Mouse (Mus musculus): Measurements from ENCODE around the gene 4931422A03Rik.
A peak's percentile ranks its signal among the peaks of the same experiment; 100 is the strongest.

4931422A03Rik gene

GRCm38 (mm10) chr2:103937670-103938069, 90.5 kb downstream of the 4931422A03Rik start:
- no peak for DNase-seq (ENCODE audit: low read depth, low spot score)

GRCm38 (mm10) chr2:103936666-103937065, 91.5 kb downstream of the 4931422A03Rik start:
- no peak for DNase-seq (ENCODE audit: low read depth, low spot score)

- no peak for DNase-seq (ENCODE audit: low read depth, low spot score)
Observed at GRCm38 (mm10) chr2:103935691-103936435, 92.3 kb downstream of the 4931422A03Rik start.

GRCm38 (mm10) chr2:103934670-103935069, 93.5 kb downstream of the 4931422A03Rik start:
- no peak for DNase-seq (ENCODE audit: low read depth, low spot score)

GRCm38 (mm10) chr2:103934270-103934669, 93.9 kb downstream of the 4931422A03Rik start:
- no peak for DNase-seq (ENCODE audit: low read depth, low spot score)

- no peak for DNase-seq (ENCODE audit: low read depth, low spot score)
Observed at GRCm38 (mm10) chr2:103932480-103932879, 95.7 kb downstream of the 4931422A03Rik start.

- DNase-seq (ENCODE audit: low read depth, low spot score): no peak
Observed at GRCm38 (mm10) chr2:103932025-103932424, 96.1 kb downstream of the 4931422A03Rik start.

GRCm38 (mm10) chr2:103931511-103931911, 96.7 kb downstream of the 4931422A03Rik start:
- DNase-seq (ENCODE audit: low read depth, low spot score): no peak

GRCm38 (mm10) chr2:103930306-103931019, 97.7 kb downstream of the 4931422A03Rik start:
- peak; percentile 37 for DNase-seq (ENCODE audit: low read depth, low spot score)

GRCm38 (mm10) chr2:103927610-103928145, 100.5 kb downstream of the 4931422A03Rik start:
- DNase-seq (ENCODE audit: low read depth, low spot score): peak; percentile 6

- DNase-seq (ENCODE audit: low read depth, low spot score): no peak
Observed at GRCm38 (mm10) chr2:103926586-103927113, 101.5 kb downstream of the 4931422A03Rik start.

GRCm38 (mm10) chr2:103919488-103919887, 108.7 kb downstream of the 4931422A03Rik start:
- DNase-seq (ENCODE audit: low read depth, low spot score): no peak

GRCm38 (mm10) chr2:103918375-103918774, 109.8 kb downstream of the 4931422A03Rik start:
- DNase-seq (ENCODE audit: low read depth, low spot score): no peak

- no peak for DNase-seq (ENCODE audit: low read depth, low spot score)
Observed at GRCm38 (mm10) chr2:103917375-103917774, 110.8 kb downstream of the 4931422A03Rik start.
